Mouse (Mus musculus) limb, embryonic 13.5 days (tissue): ENCODE measurements around the gene Apol7e. TPM values are rescaled to one million over a fixed set of nuclear protein-coding genes. Genes with fewer than 3 reads are reported as not detected.
A peak's percentile ranks its signal among the peaks of the same experiment; 100 is the strongest.

Experiments
- ATAC-seq: fragments of 200-750 bp; cut with Nextera tagmentation; 2 replicates; pipeline ENCODE4 v1.8.0; 2017; ENCODE audit warnings: low read depth, moderate number of reproducible peaks, moderate TSS enrichment; ENCODE audit not compliant: low FRiP score
- H3K27ac ChIP-seq: fragments of 300-500 bp; sonication (generic); 2 replicates; pipeline ENCODE4 v1.5.1; 2015; ENCODE audit warnings: inconsistent platforms, mild to moderate bottlenecking, moderate library complexity
- H3K27me3 ChIP-seq: fragments of 300-500 bp; sonication (generic); 2 replicates; pipeline ENCODE4 v1.6.1; 2015; ENCODE audit warnings: mild to moderate bottlenecking, inconsistent platforms
- H3K36me3 ChIP-seq: fragments of 300-500 bp; sonication (generic); 2 replicates; pipeline ENCODE4 v1.6.1; 2015; ENCODE audit warnings: inconsistent platforms, mild to moderate bottlenecking, moderate library complexity
- H3K4me1 ChIP-seq: fragments of 300-500 bp; sonication (generic); 2 replicates; pipeline ENCODE4 v1.6.1; 2015; ENCODE audit warnings: inconsistent platforms
- H3K4me2 ChIP-seq: fragments of 300-500 bp; sonication (generic); replicated peaks from 2 replicates; pipeline ENCODE4 v1.6.1; 2015; ENCODE audit warnings: inconsistent platforms, mild to moderate bottlenecking, moderate library complexity
- H3K4me3 ChIP-seq: fragments of 300-500 bp; sonication (generic); 2 replicates; pipeline ENCODE4 v1.5.1; 2015; ENCODE audit warnings: moderate library complexity, mild to moderate bottlenecking, inconsistent platforms
- H3K9ac ChIP-seq: fragments of 300-500 bp; sonication (generic); 2 replicates; pipeline ENCODE4 v1.6.1; 2015; ENCODE audit warnings: mild to moderate bottlenecking, inconsistent platforms
- H3K9me3 ChIP-seq: fragments of 300-500 bp; sonication (generic); 2 replicates; pipeline ENCODE4 v1.6.1; 2016; ENCODE audit warnings: inconsistent platforms
- WGBS: fragments of 180-500 bp; shearing (Covaris S2); methylation state at CpG from one replicate; pipeline ENCODE4 v1.1.7; 2015; 5-methylcytosine and 5-hydroxymethylcytosine counted together
- polyA plus RNA-seq: library from polyadenylated mRNA; unstranded; fragments of >200 nt; fragmentation: Nextera tagmentation; extraction: Ambion mirVana; gene quantifications from 2 replicates; pipeline ENCODE4 v1.2.1, GENCODE M21; 2015

The Apol7e gene
- polyA plus RNA-seq, 1 experiment from 2014 or later = not detected

DNA sequence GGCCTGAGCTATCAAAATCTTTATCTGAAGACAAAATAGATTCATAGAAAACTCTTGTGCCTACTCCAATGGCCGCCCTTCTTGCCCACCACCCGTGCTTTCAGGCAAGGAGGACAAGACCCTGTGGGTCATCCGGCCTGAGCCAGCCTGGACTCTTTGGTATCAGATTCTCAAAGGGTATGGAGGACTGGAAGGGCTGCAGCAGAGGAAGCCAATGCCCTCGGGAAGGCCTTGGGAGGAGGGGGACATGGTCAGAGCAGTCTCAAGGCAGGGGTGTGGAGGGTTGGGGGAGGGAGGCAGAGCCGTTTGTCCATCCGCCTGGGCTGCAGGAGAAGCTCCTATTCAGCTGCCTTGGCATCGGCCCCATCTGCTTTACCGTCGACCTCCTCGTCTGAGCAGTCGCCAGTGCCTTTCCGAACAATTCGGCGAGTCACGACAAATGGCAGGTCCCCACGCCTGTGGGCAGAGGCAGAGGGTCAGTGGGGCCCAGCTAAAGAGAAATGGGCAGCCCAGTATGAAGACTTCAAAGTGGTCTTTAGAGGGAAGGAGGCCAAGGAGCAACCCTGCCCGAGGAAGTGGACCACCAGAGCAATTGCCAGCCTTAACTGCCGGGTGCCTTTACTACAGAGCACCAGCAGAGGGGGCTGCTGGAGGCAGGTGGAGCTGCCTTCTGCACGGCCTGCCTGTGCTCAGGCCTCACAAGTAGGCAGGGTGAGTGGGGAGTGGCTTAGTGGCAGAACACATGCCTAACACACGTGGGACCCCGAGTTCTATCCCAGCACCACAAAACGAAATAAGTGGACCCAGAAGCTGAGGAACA, 63.1 kb downstream of the Apol7e start:
- 76% methylated on average over 22 of the region's 22 CpGs for WGBS
- peaks cover 21% of the 10 kb centered on the region for H3K4me1 ChIP-seq
- no peak overlapping the region for H3K4me2 ChIP-seq
- no peaks in the 10 kb centered on the region for H3K27me3 ChIP-seq
- no peak overlapping the region for H3K9ac ChIP-seq
- H3K36me3 ChIP-seq = peaks cover 74% of the 10 kb centered on the region
- no peak for ATAC-seq
- H3K27ac ChIP-seq = no peak overlapping the region
- H3K9me3 ChIP-seq = no peaks in the 10 kb centered on the region
- H3K4me3 ChIP-seq = no peak overlapping the region

DNA sequence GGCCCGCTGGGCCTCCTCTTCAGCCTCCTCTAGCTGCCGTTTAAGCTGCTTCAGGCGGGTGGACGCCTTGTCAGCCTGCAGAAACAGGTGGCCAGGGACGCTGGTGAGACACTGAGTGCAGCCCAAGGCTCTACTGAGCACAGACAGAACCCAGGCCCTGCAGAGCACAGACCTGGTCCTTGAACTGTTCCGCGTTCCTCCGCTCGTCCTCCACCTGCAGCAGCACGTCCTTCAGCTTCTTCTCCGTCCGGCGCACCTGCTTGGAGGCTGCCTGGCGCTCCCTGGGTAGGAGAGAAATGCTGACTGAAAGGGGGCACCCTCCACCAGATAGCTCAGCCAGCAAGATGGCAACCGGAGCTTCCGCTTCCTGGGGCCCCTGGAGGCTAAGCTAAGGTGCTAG, 64.4 kb downstream of the Apol7e start:
- H3K36me3 ChIP-seq = peaks cover 87% of the 10 kb centered on the region
- 89% methylated on average over 16 of the region's 16 CpGs for WGBS

DNA sequence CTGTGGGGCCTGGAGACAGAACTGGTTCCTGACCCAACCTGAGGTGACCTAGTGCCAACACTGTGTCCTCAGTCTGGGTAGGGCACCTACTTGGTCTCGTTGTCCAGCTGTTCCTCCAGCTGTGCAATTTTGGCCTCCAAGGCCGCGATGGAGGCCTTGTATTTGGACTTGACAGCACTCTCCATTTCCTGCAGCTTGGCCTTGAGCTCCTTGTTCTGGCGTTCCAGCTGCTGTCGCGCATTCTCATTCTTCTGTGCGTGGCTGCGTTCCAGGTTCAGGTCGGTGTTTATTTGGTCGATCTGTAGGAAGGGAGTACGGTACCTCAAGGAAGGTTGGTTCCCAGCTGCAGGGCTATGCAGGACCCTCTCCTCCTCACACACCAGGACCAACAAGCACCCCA, 65.0 kb downstream of the Apol7e start:
- Histone ChIP-seq H3K36me3 (peaks cover 93% of the 10 kb centered on the region), H3K27me3 (no peaks in the 10 kb centered on the region), H3K27ac (peak overlapping the region; percentile 78; the same call in 1 of the 2 replicates), H3K4me2 (no peak overlapping the region), H3K9ac (no peak overlapping the region), H3K4me1 (peaks cover 21% of the 10 kb centered on the region), H3K4me3 (no peak overlapping the region), H3K9me3 (no peaks in the 10 kb centered on the region)
- no peak for ATAC-seq
- WGBS = 85% methylated on average over 11 of the region's 11 CpGs

More for the DNA sequence above, 64.4 kb downstream of the Apol7e start:
- no peak overlapping the region for H3K9ac ChIP-seq
- no peak overlapping the region for H3K4me2 ChIP-seq
- no peaks in the 10 kb centered on the region for H3K9me3 ChIP-seq
- ATAC-seq = no peak
- H3K27ac ChIP-seq = no peak overlapping the region
- H3K4me3 ChIP-seq = no peak overlapping the region
- no peaks in the 10 kb centered on the region for H3K27me3 ChIP-seq
- peaks cover 21% of the 10 kb centered on the region for H3K4me1 ChIP-seq

DNA sequence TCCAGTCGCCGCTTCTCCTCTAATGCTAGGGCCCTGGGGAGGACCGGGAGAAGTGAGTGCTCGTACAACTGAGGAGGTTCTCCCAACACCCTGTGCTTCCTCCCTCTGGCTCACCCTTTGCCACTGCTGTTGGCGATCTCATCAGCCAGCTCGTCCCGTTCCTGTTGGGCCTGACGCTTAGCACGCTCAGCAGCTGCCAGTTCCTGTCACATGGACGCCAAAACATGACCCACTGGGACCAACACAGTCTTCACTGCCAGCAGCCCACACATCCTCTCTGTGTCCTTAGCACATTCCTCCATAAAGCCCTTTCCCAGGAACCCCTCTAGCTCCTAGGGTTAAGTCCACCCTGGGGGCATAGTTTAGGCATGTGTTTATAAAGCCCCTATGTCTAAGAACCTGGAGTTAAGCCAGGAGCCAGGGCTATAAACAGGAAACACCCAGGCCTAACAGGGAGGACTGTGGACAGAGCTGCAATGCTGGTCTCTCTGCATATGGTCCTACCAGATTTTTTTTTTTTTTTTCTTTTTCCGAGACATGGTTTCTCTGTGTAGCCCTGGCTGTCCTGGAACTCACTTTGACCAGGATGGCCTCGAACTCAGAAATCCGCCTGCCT, 65.8 kb downstream of the Apol7e start:
- Histone ChIP-seq H3K36me3 (peaks cover 99% of the 10 kb centered on the region), H3K4me2 (no peak overlapping the region), H3K4me3 (no peak overlapping the region), H3K27ac (peak overlapping the region; percentile 78), H3K9ac (no peak overlapping the region), H3K9me3 (no peaks in the 10 kb centered on the region), H3K4me1 (peaks cover 21% of the 10 kb centered on the region), H3K27me3 (no peaks in the 10 kb centered on the region)
- ATAC-seq = peak; percentile 60
- WGBS = 65% methylated on average over 13 of the region's 13 CpGs

DNA sequence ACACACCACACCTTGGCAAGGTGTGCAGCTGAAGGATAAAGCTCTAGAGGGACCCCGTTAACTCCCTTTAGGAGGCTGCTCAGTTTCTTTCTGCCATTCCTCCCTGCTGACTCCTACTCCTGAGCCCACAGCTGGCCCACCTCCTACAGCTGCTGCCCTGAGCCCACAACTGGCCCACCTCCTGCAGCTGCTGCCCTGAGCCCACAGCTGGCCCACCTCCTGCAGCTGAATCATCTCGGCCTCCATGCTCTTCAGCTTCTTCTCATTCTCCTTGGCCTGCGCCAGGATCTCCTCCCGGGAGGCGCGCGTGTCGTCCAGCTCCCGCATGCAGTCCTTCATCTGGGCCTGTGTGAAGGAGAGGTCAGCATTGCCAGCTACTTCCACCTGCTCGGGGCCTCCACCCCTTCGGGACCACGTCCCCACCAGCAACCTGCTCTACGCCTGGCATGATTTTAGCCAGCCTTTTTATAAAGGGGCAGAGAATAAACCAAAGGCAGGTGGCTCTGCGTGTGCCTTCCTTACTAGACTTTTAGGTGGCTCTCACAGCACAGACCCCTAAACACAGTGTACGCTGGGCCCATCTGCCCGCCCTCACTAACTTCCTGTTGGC, 66.9 kb downstream of the Apol7e start:
- H3K36me3 ChIP-seq = peaks cover 100% of the 10 kb centered on the region
- 89% methylated on average over 16 of the region's 16 CpGs for whole genome bisulfite sequencing
- no peaks in the 10 kb centered on the region for H3K9me3 ChIP-seq
- H3K4me2 ChIP-seq = no peak overlapping the region
- no peak for ATAC-seq
- 0 out of 2 replicates have a peak overlapping the region, but pooled peaks have one; percentile 78 for H3K27ac ChIP-seq
- no peak overlapping the region for H3K9ac ChIP-seq
- H3K4me1 ChIP-seq = peaks cover 21% of the 10 kb centered on the region
- no peak overlapping the region for H3K4me3 ChIP-seq
- no peaks in the 10 kb centered on the region for H3K27me3 ChIP-seq

DNA sequence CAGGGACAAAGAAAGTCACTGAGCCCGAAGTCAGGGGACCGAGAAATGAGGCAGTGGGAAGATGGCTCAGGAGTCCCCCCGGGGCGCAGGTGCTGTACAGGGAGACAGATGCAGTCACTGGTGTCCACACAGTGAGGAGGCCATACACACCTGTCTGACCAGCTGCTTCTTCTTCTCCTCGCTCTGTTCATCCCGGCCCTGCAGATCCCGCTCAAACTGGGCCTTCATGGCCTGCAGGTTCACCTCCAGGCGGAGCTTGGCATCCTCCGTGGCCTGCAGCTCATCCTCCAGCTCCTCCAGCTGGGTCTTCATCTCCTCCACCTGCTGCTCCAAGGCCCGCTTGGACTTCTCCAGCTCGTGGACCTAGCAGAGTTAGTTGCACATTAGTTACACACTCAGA, 68.3 kb downstream of the Apol7e start:
- no peak overlapping the region for H3K27ac ChIP-seq
- WGBS = 93% methylated on average over 11 of the region's 11 CpGs
- peaks cover 100% of the 10 kb centered on the region for H3K36me3 ChIP-seq
- H3K9ac ChIP-seq = no peak overlapping the region
- no peak overlapping the region for H3K4me3 ChIP-seq
- no peaks in the 10 kb centered on the region for H3K9me3 ChIP-seq
- ATAC-seq = no peak
- no peak overlapping the region for H3K4me2 ChIP-seq
- peaks cover 21% of the 10 kb centered on the region for H3K4me1 ChIP-seq
- no peaks in the 10 kb centered on the region for H3K27me3 ChIP-seq

Other genes with a start within 250 kb of the Apol7e start
- gene Apol10a, start 221.8 kb upstream of the Apol7e start, polyA plus RNA-seq = not detected in 2 replicates
- gene Apol11a, start 190.6 kb upstream of the Apol7e start, polyA plus RNA-seq = not detected in 2 replicates
- gene Apol7c, start 165.5 kb upstream of the Apol7e start, polyA plus RNA-seq = not detected in 2 replicates
- not detected in 2 replicates for gene 1700025B11Rik, start 137.0 kb upstream of the Apol7e start, polyA plus RNA-seq
- gene Apol10b, start 102.7 kb upstream of the Apol7e start, polyA plus RNA-seq = 0.08 and 0.18 TPM in 2 replicates
- gene Gm36245, start 99.6 kb upstream of the Apol7e start, polyA plus RNA-seq = not detected in 2 replicates
- 0.08 TPM in 1 of 2 replicates, not detected in the other for gene Apol11b, start 55.6 kb upstream of the Apol7e start, polyA plus RNA-seq
- gene Apol9b, start 30.2 kb downstream of the Apol7e start, polyA plus RNA-seq = not detected in 2 replicates
- 0.18 TPM in 1 of 2 replicates, not detected in the other for gene Apol8, start 58.1 kb downstream of the Apol7e start, polyA plus RNA-seq
- gene Myh9, start 143.3 kb downstream of the Apol7e start, polyA plus RNA-seq = 34.1 and 38.1 TPM in 2 replicates
- 237 and 238 TPM in 2 replicates for gene Txn2, start 230.1 kb downstream of the Apol7e start, polyA plus RNA-seq